Mouse (Mus musculus) left cerebral cortex, adult 2 months (tissue): ENCODE results near the gene Foxn3. TPM values are rescaled to one million over a fixed set of nuclear protein-coding genes. Genes with fewer than 3 reads are reported as not detected.

Source experiments
- DNase-seq, 2 experiments: peaks; one replicate each; pipeline ENCODE4 v3.0.0; 2021 to 2022; ENCODE audit warnings: low spot score in 2 of 2, mixed read lengths in 1 of 2; ENCODE audit errors: extremely low spot score in 1 of 2
- H3K27ac ChIP-seq: fragments of 200-600 bp; 2 replicates; pipeline ENCODE4 v1.8.1; 2022
- H3K4me3 ChIP-seq: fragments of 200-600 bp; 2 replicates; pipeline ENCODE4 v1.8.1; 2022
- CTCF ChIP-seq: fragments of 200-600 bp; IDR thresholded peaks from 2 replicates; pipeline ENCODE4 v1.8.1; 2022; ENCODE audit warnings: antibody characterized with exemption, mild to moderate bottlenecking, moderate library complexity
- intact Hi-C: fragments of 180-260 bp; cut with DNase I; formaldehyde crosslinking; loops from one replicate; pipeline ENCODE4 v1.15.1; 2025
- total RNA-seq, 2 experiments: library from RNA; stranded (reverse); gene quantifications; 2 replicates each; pipeline ENCODE4 v1.2.3; 2021

Foxn3 gene
- total RNA-seq, 2 experiments from 2014 or later = 52.4 to 57.4 TPM

DNA sequence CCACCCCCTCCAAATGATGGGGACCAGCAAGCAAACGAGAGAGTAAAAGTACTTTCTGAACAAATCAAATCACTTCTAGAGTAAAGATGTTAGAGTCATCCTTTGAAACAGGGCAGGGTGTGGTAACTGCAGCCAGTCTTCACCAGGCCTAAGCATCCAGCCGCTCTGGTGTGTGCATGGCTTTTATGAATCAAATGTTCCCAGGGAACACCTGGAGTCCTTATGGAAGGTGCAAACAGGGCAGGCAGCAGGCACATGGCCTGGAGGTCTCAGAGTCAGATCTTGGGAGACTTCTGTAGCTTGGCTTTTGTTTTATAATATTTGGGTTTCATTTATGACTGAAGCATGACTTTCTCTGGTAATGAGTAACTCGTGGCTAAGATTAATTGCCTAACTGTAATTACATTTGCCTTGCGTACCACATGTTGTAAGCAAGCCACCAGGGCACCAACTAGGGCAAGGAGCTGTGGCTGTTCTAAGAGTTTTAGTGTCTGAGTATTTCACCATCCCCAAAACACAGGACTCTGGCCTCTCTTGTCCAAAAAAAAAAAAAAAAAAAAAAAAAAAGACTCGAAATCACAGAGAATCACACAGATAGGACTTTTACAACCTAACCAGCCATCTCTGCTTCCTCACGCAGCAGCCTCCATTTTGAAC lies 118.2 kb downstream of the Foxn3 start:
- TF ChIP-seq CTCF = no peak
- Histone ChIP-seq H3K4me3 (no peak overlapping the region), H3K27ac (no peak overlapping the region)
- intact Hi-C loops = no loop called here
- no peak for DNase-seq

- no peak for DNase-seq
- TF ChIP-seq CTCF = no peak
- intact Hi-C loops = no loop called here
- H3K27ac ChIP-seq = no peak overlapping the region
- no peak overlapping the region for H3K4me3 ChIP-seq
Observed at GRCm38 (mm10) chr12:99442819-99443218, 120.6 kb downstream of the Foxn3 start.

DNA sequence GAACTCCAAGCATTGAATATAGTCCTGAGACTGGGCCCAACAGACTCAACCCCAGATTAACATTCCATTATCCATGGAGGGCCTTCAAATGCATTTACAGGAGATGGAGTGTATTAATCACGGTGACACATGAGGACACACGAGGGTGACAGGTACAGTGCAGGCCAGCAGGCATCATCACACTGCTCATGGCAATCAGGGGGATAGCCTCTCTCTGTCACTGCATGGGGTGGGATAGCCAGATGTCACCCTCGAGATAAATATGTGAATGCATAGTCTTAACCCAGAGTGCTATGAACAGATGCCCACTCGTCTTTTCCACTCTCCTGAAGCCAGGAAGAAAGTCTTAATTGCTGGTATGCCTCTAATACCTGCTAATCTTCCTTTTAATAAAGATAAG lies 122.4 kb downstream of the Foxn3 start:
- TF ChIP-seq CTCF = no peak
- DNase-seq = no peak
- intact Hi-C loops = no loop called here
- Histone ChIP-seq H3K4me3 (no peak overlapping the region), H3K27ac (no peak overlapping the region)

DNA sequence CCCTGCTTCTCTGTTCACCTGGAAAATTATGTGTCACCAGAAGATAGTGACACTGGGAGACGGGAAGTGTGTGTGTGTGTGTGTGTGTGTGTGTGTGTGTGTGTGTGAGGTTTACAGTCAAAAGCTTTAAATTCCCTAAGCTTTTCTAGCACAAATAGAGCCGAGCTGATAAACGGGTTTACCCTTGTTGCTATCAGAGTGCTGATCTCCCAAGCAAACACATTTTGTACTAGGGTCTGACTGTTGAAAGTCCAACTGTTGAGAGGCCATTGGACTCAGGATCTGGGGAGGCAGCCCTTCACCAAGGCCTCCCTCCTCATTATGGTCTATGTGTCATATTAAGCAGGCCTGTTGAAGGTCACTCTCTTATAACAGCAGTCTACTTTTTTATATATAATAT lies 123.4 kb downstream of the Foxn3 start:
- intact Hi-C loops = no loop called here
- no peak for TF ChIP-seq CTCF

GRCm38 (mm10) chr12:99435189-99435588 lies 128.2 kb downstream of the Foxn3 start:
- intact Hi-C loops = no loop called here
- no peak for DNase-seq
- TF ChIP-seq CTCF = no peak
- Histone ChIP-seq H3K27ac (no peak overlapping the region), H3K4me3 (no peak overlapping the region)

More for the DNA sequence above, 123.4 kb downstream of the Foxn3 start:
- no peak overlapping the region for H3K27ac ChIP-seq
- DNase-seq = no peak
- no peak overlapping the region for H3K4me3 ChIP-seq

DNA sequence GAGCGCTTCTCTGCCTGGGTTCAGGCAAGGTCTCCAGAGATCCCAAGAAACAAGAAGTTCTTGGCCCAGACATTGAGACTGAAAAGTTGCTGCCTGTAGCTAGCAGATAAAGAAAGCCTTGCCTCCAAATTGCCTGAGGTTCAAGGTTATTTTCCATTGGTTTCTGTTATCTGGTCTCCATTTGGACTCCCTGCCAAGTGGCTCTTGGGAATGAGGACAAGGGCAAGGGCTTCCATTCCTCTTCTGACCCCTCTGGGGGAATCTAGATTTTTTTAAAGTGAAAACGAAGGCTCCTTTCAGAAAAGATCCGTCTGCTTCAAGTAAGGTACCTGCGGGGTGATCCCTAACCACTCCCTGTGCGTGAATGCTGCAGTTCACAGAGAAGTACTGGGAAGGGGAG lies 130.0 kb downstream of the Foxn3 start:
- intact Hi-C loops = no loop called here
- DNase-seq = no peak
- no peak for TF ChIP-seq CTCF
- Histone ChIP-seq H3K27ac (no peak overlapping the region), H3K4me3 (no peak overlapping the region)

DNA sequence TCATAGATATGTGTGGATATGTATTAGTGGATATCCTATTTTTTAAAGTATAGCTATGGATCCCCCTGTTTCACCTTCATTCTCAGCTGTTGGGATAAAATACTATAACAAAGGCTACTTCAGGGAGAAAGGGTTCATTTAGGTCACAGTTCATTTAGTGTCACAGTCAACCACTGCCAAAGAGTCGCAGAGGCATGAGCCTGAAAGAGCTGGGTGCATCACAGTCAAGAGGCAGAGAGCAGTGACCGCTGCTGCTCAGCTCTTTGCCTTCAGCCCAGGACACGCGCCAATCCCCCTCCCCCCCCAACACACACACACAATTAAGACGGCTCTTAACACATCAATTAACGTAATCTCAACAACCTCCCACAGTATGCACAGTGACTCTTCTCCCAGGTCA lies 131.8 kb downstream of the Foxn3 start:
- intact Hi-C loops = no loop called here
- DNase-seq = no peak
- no peak for TF ChIP-seq CTCF

DNA sequence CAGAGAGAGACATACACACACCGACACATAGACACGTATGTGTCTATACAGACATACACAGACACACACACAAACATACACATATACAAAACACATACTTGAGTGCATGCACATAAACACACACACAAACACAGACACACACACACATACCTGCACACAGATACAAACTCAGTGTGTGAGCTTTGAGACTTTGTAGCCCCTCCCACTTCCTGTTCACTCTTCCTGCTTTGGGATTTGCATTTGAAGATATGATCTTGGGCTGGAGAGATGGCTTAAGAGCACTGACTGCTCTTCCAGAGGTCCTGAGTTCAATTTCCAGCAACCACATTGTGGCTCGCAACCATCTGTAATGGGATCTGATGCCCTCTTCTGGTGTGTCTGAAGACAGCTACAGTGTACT lies 132.4 kb downstream of the Foxn3 start:
- Histone ChIP-seq H3K4me3 (no peak overlapping the region), H3K27ac (no peak overlapping the region)
- DNase-seq = no peak
- TF ChIP-seq CTCF = no peak
- intact Hi-C loops = no loop called here

More for the DNA sequence above, 131.8 kb downstream of the Foxn3 start:
- Histone ChIP-seq H3K4me3 (no peak overlapping the region), H3K27ac (no peak overlapping the region)

DNA sequence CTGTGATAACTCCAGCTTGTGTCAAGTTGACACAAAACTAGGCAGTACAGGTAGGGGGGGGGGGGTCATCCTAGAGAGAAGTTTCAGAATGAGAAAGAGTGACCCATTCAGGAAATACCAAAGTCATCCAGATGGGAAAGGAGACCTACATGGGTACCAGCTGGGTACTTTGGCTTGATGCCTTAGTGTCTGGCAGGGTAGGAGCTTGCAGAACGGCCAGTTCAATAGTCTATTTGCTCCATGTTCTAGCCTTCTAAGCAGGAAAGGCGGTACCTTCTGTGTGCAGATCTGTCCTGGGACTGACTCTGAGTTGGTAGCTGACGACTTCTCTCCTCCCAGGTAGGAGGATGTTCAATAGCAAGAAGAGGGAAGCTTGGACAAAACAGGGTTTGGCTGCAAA lies 134.3 kb downstream of the Foxn3 start:
- TF ChIP-seq CTCF = no peak
- intact Hi-C loops = no loop called here
- H3K27ac ChIP-seq = no peak overlapping the region
- DNase-seq = no peak
- no peak overlapping the region for H3K4me3 ChIP-seq

DNA sequence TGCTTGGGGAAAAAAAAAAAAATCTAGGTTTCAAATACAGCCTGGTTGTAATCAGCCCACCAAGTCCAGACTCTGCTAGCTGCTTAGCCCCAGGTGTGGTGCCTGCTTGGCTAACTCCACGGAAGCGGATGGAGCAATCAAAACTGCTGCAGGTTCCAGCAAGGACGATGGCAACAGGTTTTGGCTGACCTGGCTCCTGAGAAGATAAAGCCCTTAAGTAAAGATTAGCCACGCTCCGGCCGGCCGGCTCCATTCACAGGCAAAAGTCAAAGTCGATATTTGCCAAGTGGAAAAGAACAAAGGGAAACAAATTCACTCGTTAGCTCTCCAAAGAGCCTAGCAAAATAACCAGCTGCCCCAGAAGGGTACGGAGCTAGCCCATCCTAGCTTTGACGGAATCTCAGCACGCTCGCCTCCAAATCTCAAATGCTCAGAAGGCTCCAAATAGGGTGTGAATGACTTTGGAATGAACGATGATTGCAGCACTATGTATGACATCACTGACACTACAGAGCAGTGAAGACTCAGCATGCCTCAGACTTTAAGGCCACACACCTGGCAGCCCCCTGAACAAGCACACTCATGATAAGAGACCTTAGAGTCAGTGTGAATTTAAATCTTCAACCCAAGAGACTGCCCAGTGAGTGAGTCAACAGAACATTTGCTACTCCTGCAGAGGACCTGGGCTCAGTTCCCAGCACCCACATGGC lies 137.0 kb downstream of the Foxn3 start:
- TF ChIP-seq CTCF = no peak
- intact Hi-C loops = no loop called here
- Histone ChIP-seq H3K27ac (no peak overlapping the region), H3K4me3 (no peak overlapping the region)
- no peak for DNase-seq

DNA sequence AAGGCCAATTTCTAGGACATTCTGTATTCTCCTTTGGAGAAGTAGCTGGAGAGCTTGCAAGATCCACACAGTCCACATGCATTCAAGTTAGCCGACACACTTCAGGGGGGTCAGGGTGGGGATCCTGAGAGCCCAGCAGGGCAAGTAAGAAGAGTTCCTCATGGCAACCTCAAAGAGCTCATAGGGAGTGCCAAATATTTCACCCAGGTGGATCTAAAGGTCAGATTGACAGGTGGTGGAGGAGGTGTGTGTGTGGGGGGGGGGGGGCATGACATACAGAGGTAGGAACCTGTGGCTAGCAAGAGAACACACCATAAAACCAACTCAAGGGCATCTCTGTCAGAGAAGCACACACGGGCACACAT lies 144.0 kb downstream of the Foxn3 start:
- no peak for DNase-seq
- no peak overlapping the region for H3K27ac ChIP-seq
- H3K4me3 ChIP-seq = no peak overlapping the region
- no peak for TF ChIP-seq CTCF
- intact Hi-C loops = loop anchor here (10.0 kb wide), 1 partner anchor 425 kb away; no protein-coding TSS in a partner anchor

DNA sequence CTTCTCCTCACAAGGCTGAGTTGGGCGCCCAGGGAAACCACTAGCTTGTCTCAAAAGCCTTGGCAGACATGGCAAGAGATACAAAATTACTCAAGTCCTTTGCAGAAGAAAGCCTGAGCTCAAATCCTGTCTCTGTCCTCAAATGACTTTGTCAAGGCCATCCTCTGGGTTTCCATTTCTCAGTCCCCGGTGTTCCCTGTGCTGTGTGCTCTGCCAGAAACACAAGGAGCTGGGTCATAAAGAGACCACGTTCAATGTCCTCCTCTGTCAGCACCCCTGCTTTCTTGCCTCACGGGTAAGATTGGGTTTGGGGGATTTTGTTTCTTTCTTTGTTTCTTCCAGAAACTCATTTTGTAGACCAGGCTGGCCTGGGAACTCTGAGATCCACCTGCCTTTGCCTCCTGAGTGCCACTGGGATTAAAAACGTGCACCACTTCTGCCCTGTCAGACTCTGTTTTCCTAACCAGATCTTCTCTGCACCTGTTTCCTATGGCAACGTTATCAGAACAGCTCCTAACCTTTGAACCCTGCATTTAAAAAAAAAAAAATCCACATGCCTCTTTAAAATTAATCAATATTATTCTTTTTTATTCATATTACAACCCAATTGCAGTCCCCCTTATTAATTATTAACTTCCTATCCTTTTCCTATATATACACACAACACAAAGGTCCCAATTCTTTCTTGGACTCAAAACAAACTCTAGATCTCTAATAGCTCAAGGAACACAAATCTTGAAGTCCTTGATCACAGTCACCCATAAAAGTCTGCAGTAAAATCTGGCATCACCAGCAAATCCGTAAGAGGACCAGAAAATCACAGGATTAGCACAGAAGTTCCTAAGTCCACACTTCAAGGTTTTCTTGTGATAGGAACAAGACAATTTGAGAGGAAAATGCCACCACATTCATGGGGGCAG lies 144.6 kb downstream of the Foxn3 start:
- Histone ChIP-seq H3K4me3 (no peak overlapping the region), H3K27ac (no peak overlapping the region)
- intact Hi-C loops = loop anchor here (10.0 kb wide), 1 partner anchor 426 kb away; no protein-coding TSS in a partner anchor
- DNase-seq = no peak
- TF ChIP-seq CTCF = no peak
